Mouse (Mus musculus): ENCODE measurements around the gene Topaz1. TPM values are rescaled to one million over a fixed set of nuclear protein-coding genes. Genes with fewer than 3 reads are reported as not detected.

Gene Topaz1
- total and polyA plus RNA-seq, 3 experiments, result not detected

DNA sequence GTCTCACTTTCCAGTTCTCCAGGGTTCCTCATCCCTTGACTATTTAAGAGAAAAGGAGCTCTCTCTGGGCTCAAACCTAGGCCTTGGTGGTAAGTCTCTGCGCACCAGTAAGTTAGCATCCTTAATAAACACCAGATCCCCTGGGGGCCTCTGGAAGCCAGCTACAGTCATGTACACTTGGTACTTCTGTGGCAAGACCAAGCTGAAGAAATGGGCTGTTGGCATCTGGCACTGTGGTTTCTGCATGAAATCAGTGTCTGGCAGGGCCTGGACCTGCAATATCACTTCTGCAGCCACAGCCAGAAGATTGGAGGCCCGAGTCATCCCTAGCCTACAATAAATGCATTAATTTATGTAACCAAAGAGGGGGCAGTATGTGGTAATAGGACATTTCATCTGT, 32.1 kb upstream of the Topaz1 start:
- dilution Hi-C loops (cut with MboI; ENCODE audit: extremely low pct_ligation_motif_present, extremely low pct_unique_long_range_greater_than_20kb, low sequenced_read_pairs), result no loop called here
- Histone ChIP-seq H3K27ac (ENCODE audit: insufficient read depth, low read depth) (no peak overlapping the region), H3K9ac (ENCODE audit: insufficient read depth, low read depth) (no peak overlapping the region), H3K36me3 (replicated peaks in 1 of 2; ENCODE audit: control insufficient read depth in 1 of 2, insufficient read depth in 1 of 2, low read length in 1 of 2) (no peaks in the 10 kb centered on the region), H3K27me3 (replicated peaks) (peaks cover 62% of the 10 kb centered on the region), H3K79me2 (replicated peaks; ENCODE audit: control insufficient read depth, extremely low read depth, insufficient read depth, poor library complexity, severe bottlenecking) (no peaks in the 10 kb centered on the region), H3K4me3 (replicated peaks in 1 of 3; ENCODE audit: low read depth in 2 of 3, low read length in 2 of 3, poor library complexity in 1 of 3) (no peak overlapping the region), H3K4me1 (ENCODE audit: control insufficient read depth in 1 of 2, insufficient read depth in 2 of 2) (peaks cover 0 to 7% of the 10 kb centered on the region in 2 experiments; a peak in 2 of 4 replicates), H3K4me2 (ENCODE audit: insufficient read depth, low read depth, poor library complexity, severe bottlenecking) (no peak overlapping the region), H3K9me3 (replicated peaks; ENCODE audit: low read length) (peaks cover 3% of the 10 kb centered on the region)
- DNase-seq (ENCODE audit: extremely low read depth), result no peak
- in situ Hi-C loops (cut with MboI; ENCODE audit: low pct_ligation_motif_present, low pct_unique_long_range_greater_than_20kb, low sequenced_read_pairs), result no loop called here
- TF ChIP-seq POLR2A (IDR thresholded peaks at IDR 0.05; ENCODE audit: low read depth, low read length) (no peak), ZC3H11A (IDR thresholded peaks at IDR 0.05; ENCODE audit: low read depth, low read length) (no peak), CHD2 (IDR thresholded peaks at IDR 0.05; ENCODE audit: low read length) (no peak), USF2 (conservative IDR thresholded peaks at IDR 0.05; ENCODE audit: low read depth, low read length) (no peak), EP300 (IDR thresholded peaks at IDR 0.05; ENCODE audit: low read length) (no peak), CHD1 (IDR thresholded peaks at IDR 0.05; ENCODE audit: low read depth, low read length) (no peak)

DNA sequence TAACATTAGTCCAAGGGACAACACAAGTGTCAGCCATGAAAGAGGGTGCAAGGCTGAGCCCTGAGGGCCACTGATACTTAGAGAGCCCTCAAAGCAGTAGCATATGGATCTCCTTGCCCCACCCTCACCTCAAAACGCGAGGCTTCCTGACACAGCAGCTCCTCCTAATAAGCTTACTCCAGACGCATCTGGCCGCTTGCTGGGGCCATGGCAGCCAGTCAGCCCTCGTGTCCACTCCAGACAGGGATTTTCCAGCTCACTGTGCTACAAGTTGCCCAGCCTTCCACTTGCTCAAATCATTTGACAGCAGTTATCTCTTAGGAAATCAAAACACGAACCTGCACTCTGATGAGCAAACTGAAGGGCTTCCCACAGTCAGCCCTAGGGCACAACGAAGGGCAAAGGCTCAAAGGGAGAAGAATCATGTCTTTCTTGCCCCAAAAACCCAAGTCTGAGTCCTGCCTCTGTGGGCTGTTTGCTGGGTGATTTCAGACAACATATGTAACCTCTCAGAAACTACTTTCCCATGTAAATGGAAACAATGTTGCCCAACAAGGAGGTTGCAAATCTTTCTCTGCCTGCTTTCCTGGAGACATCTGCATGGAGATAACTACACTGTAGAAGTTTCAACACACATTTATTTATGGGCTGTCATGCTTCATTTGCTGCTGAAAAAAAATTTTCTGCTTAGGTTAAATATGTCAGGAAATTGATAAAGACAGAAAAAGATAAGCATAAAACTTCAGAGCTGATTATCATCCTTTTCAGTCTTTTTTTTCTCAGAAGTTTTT, 30.8 kb upstream of the Topaz1 start:
- Histone ChIP-seq H3K27ac (ENCODE audit: insufficient read depth, low read depth) (no peak overlapping the region), H3K4me2 (ENCODE audit: insufficient read depth, low read depth, poor library complexity, severe bottlenecking) (no peak overlapping the region), H3K9me3 (replicated peaks; ENCODE audit: low read length) (peaks cover 3% of the 10 kb centered on the region), H3K9ac (ENCODE audit: insufficient read depth, low read depth) (no peak overlapping the region), H3K4me1 (ENCODE audit: control insufficient read depth in 1 of 2, insufficient read depth in 2 of 2) (no peaks in the 10 kb centered on the region), H3K27me3 (replicated peaks) (peaks cover 60% of the 10 kb centered on the region), H3K4me3 (replicated peaks in 1 of 3; ENCODE audit: low read depth in 2 of 3, low read length in 2 of 3, poor library complexity in 1 of 3) (no peak overlapping the region), H3K79me2 (replicated peaks; ENCODE audit: control insufficient read depth, extremely low read depth, insufficient read depth, poor library complexity, severe bottlenecking) (no peaks in the 10 kb centered on the region), H3K36me3 (replicated peaks in 1 of 2; ENCODE audit: control insufficient read depth in 1 of 2, insufficient read depth in 1 of 2, low read length in 1 of 2) (no peaks in the 10 kb centered on the region)
- dilution Hi-C loops (cut with MboI; ENCODE audit: extremely low pct_ligation_motif_present, extremely low pct_unique_long_range_greater_than_20kb, low sequenced_read_pairs), result no loop called here
- in situ Hi-C loops (cut with MboI; ENCODE audit: low pct_ligation_motif_present, low pct_unique_long_range_greater_than_20kb, low sequenced_read_pairs), result no loop called here
- TF ChIP-seq JUND (conservative IDR thresholded peaks at IDR 0.05; ENCODE audit: low read depth, low read length) (no peak), MYC (IDR thresholded peaks at IDR 0.05; ENCODE audit: low read depth, low read length) (no peak), IRF4 (IDR thresholded peaks at IDR 0.05; ENCODE audit: low read depth, low read length) (no peak), MXI1 (IDR thresholded peaks at IDR 0.05; ENCODE audit: low read depth, low read length) (no peak), MEF2A (IDR thresholded peaks at IDR 0.05; ENCODE audit: borderline replicate concordance, low read depth, low read length) (no peak), RAD21 (IDR thresholded peaks at IDR 0.05; ENCODE audit: low read depth, low read length) (no peak), ETS1 (conservative IDR thresholded peaks at IDR 0.05; ENCODE audit: low read depth, low read length) (no peak), TCF12 (IDR thresholded peaks at IDR 0.05; ENCODE audit: low read depth, low read length) (no peak), NRF1 (IDR thresholded peaks at IDR 0.05; ENCODE audit: low read depth, low read length) (no peak), E2F4 (IDR thresholded peaks at IDR 0.05; ENCODE audit: insufficient replicate concordance, low read depth, low read length) (no peak), USF1 (IDR thresholded peaks at IDR 0.05; ENCODE audit: low read depth, low read length) (no peak), POLR2A (IDR thresholded peaks at IDR 0.05; ENCODE audit: low read depth, low read length) (no peak), MAX (IDR thresholded peaks at IDR 0.05; ENCODE audit: low read length) (no peak), HCFC1 (IDR thresholded peaks at IDR 0.05; ENCODE audit: low read depth, low read length) (no peak), ZNF384 (IDR thresholded peaks at IDR 0.05; ENCODE audit: low read depth, low read length) (no peak), TBP (conservative IDR thresholded peaks at IDR 0.05; ENCODE audit: low read depth, low read length) (no peak), GABPA (IDR thresholded peaks at IDR 0.05; ENCODE audit: insufficient replicate concordance, low read depth, low read length) (no peak), CHD1 (IDR thresholded peaks at IDR 0.05; ENCODE audit: low read depth, low read length) (no peak), NELFE (IDR thresholded peaks at IDR 0.05; ENCODE audit: low read depth, low read length) (no peak), EP300 (IDR thresholded peaks at IDR 0.05; ENCODE audit: low read length) (no peak)
- no peak for DNase-seq (ENCODE audit: extremely low read depth)

Data from CH12.LX (cell line).